Mouse (Mus musculus) liver, postnatal 0 days (tissue): ENCODE measurements around the gene Nup210l.

Experiments used
- CTCF ChIP-seq: sonication (generic); IDR thresholded peaks from 2 replicates; pipeline ENCODE4 v1.5.1; 2016; ENCODE audit warnings: antibody characterized with exemption, low read depth
- EP300 ChIP-seq: IDR thresholded peaks from 2 replicates; pipeline ENCODE4 v1.6.1; 2016; ENCODE audit warnings: antibody characterized with exemption, low read depth, mild to moderate bottlenecking

DNA sequence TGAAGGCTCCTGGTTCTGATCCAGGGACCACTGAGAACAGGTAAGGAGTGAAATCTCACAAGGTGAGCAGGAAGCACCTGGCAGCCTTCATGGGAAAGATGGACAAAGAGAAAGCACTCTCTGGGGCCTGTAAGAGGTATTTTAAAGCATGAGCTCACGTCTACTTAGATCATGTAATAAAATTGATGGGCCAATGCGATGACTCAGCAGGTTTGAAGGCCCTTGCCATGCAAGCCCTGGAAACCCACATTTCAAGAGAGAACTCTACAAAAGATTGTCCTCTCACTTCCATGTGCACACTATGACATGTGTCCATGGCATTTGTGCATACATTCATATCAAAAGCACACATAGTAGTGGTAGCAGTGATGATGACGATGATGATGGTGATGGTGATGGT lies 36.0 kb downstream of the Nup210l start:
- no peak for TF ChIP-seq EP300
- no peak for TF ChIP-seq CTCF
